Mouse (Mus musculus) brain, embryonic 14.5 days (tissue): Measurements from ENCODE around the gene Itga4. TPM values are rescaled to one million over a fixed set of nuclear protein-coding genes. Genes with fewer than 3 reads are reported as not detected.

ENCODE experiments used
- DNase-seq: peaks from one replicate; pipeline ENCODE4 v3.0.0-alpha.2; 2011; ENCODE audit warnings: low read depth
- CTCF ChIP-seq: fragments of 200-500 bp; IDR thresholded peaks from 2 replicates; pipeline ENCODE4 v1.5.1; 2012; ENCODE audit warnings: inconsistent platforms, mild to moderate bottlenecking, moderate library complexity, borderline replicate concordance; ENCODE audit not compliant: insufficient read depth, insufficient read length; ENCODE audit errors: extremely low read depth
- POLR2A ChIP-seq: fragments of 200-500 bp; IDR thresholded peaks from 2 replicates; pipeline ENCODE4 v1.6.1; 2012; ENCODE audit warnings: mild to moderate bottlenecking, inconsistent platforms, borderline replicate concordance; ENCODE audit not compliant: poor library complexity, insufficient read depth, insufficient read length, severe bottlenecking; ENCODE audit errors: extremely low read depth
- polyA plus RNA-seq: library from polyadenylated mRNA; depleted of rRNA; stranded (reverse); fragments of >200 nt; gene quantifications from 2 replicates; pipeline ENCODE4 v1.2.3, GENCODE M21; 2012

The Itga4 gene
- polyA plus RNA-seq, 1 experiment, result 4.7 TPM

DNA sequence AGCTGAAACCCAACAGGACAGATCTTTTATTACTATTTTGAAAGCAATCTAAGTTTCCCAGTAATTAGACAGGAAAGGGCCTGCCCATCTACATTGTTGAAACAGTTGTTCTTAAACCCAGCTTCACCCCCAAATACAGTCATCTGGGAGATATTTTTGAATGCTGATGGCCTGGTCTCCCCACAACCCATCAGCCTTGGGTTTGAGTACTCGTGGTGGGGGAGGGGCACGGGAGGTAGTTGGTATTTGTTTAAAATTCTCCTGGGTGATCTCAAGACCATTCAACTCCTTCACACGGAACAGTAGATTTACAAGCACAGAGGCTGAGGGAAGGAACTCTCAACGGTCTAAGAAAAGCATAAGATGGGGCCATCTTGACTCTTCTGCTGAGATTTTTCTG is 13.6 kb downstream of the Itga4 start:
- no peak for DNase-seq
- TF ChIP-seq CTCF (no peak), POLR2A (no peak)

DNA sequence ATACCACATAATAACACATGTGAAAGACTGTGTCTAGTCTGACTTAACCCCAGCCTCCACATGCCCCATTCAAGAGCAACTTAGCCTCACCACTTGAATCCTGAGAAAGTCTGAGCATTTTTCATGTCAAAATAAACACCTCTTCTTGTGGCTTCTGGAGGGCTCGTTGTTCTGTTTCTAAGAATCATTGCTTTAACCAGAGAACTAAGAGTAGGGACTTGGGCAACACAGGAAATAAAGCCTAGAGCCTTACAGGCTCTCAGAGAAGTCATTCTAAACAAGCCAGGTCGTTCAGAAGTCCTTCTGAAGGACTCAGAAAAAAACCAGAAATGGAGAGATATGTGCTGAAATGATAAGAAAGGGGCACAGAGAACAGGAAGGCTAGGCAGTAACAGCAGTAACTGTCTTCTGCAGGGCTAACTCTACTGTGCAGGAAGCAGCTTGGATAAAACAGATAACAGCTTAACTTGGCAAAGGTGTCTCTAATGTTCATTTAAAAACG is 14.9 kb downstream of the Itga4 start:
- no peak for DNase-seq
- TF ChIP-seq CTCF (no peak), POLR2A (no peak)

DNA sequence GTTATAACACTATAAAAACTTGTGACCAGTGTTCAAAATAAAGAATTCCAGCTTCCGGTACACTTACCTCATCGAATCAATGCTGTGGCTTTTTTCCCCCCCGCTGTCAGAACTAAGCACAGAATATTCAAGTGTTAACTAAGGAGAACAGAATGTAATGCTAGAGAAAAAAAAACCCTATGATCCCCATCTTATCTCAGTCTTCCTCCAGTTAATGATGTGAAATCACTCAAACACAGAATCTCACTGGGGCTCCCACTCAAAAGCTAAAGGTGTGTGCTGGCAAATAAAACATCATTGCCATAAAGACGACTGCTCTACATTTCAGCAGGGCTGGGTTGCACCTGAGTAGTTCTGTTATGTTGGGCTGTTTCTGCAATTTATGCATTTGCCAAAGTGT is 16.6 kb downstream of the Itga4 start:
- no peak for DNase-seq
- TF ChIP-seq CTCF (no peak), POLR2A (no peak)

DNA sequence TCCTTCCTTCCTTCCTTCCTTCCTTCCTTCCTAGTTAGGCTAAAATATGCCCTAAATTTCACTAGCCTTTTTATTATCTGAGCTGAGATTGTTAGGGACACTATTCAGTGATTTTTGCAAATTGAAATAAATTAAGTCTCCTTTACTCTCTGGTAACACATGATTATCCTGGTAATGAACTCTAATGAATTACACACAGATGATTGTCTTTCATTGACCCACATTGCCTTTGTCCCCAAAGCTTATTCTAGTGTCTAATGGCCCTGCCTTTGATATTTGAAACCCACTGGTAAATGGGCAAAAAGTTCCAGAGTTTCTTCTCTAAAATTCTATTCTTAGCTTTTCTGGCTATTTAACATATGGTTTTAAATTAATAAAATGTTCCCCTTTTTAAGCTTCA is 23.4 kb downstream of the Itga4 start:
- TF ChIP-seq POLR2A (no peak), CTCF (no peak)
- no peak for DNase-seq

DNA sequence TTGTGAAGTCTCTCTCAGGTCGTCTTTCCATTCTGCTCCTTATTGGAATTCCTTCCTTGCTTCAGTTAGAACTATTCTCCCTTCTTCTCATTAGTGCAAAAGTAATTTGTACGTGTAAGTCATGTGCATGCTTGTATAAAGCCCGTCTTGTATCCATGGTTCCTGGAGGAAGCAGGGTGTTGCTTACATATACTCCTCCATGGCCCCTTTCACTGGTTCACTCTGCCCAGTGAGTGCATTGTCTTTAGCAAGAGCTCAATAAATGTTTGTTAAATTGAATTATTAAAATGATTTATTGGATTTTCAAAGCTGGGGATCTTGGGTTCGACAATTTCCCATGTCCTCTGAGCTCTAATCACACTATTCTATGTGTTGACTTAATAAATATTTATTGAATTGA is 29.0 kb downstream of the Itga4 start:
- TF ChIP-seq CTCF (no peak), POLR2A (no peak)
- no peak for DNase-seq

DNA sequence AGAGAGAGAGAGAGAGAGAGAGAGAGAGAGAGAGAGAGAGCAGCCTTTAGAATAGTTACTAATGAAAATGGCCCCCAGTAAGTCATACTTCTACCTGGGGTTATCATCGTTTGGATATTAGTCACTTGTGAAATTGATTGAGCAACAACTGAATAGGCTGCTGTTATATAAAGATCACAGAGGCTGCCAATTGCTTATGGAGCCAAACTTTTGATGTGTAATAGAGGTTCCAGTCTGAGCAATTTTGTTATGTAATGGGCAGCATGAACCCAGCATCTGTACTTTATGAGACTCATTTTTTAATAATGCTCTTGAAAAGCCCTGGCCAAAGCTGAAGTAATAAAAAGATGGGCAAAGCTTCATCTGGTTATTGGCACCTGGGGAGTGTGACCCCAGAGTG is 34.9 kb downstream of the Itga4 start:
- TF ChIP-seq POLR2A (no peak), CTCF (no peak)
- no peak for DNase-seq

DNA sequence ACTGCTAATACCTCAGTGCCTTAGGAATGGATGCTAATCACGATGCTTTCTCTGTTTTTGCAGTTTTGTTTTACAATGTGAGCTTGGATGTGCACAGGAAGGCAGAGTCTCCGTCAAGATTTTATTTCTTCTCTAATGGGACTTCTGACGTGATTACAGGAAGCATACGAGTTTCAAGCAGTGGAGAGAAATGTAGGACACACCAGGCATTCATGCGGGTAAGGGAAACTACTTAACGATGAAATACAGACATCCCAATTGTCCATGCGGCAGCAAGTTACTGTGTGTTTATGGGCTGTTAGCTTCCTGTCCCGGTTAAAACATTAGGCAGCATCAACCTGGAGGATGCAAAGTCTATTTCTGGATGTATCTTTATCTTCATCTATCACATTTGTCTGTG is 36.7 kb downstream of the Itga4 start:
- TF ChIP-seq CTCF (no peak), POLR2A (no peak)
- DNase-seq, result no peak

DNA sequence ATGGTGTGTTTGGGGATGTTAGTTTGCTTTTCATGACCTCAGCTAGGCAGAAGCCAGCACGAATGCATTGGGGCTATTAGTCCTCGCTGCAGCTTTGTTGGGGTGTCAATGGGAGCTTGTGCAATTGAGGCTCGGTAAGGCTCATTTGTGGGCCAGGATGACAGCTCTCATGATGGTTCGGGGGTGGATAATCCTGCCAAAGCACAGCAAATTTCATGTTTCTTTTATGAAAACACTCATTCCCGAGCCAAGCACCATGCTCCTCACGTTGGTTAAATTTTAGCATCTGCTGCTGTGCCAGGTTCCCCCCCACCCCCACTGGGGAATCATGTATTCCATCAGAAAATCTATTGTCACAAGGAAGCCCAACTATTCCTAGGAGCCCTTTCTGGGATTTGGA is 37.2 kb downstream of the Itga4 start:
- peak; percentile 28 for DNase-seq
- TF ChIP-seq CTCF, result no peak
- TF ChIP-seq POLR2A, result no peak

DNA sequence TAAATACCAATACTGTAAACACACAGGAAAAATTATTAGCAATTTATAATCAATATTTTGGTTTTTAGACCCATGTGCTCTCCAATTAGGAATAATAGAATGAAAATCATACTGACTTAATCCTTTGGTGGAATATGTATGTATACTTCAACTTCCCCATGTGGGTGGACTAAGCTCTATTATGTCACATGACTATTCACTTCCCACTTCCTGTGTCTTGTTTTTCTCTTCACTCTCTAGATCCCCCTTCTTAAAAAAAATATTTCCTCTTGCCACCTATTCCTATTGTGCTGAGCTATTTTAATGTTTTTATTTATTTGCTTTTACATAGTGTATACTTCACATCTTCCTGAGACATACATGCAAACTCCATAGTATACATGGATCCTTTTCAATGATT is 47.2 kb downstream of the Itga4 start:
- TF ChIP-seq CTCF (no peak), POLR2A (no peak)
- DNase-seq, result no peak

DNA sequence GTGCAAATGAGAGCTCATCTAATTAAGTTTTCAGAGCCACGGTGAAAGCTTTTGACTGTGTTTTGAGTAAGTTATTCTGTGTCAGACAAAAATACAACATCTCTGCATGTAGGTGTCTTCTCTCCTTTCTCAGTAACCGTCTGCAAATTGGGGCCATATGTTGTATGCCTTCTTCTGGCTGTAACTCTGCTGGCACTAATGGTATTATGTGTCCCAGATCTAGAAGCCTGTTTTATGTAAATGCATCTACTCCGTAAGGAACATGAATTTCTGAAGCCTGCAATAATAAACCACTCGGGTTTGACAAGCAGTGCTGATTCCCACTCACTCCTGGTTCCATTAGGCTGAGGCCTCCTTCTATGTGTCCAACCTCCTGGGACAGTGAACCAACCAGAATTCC is 52.3 kb downstream of the Itga4 start:
- no peak for TF ChIP-seq POLR2A
- TF ChIP-seq CTCF, result no peak

DNA sequence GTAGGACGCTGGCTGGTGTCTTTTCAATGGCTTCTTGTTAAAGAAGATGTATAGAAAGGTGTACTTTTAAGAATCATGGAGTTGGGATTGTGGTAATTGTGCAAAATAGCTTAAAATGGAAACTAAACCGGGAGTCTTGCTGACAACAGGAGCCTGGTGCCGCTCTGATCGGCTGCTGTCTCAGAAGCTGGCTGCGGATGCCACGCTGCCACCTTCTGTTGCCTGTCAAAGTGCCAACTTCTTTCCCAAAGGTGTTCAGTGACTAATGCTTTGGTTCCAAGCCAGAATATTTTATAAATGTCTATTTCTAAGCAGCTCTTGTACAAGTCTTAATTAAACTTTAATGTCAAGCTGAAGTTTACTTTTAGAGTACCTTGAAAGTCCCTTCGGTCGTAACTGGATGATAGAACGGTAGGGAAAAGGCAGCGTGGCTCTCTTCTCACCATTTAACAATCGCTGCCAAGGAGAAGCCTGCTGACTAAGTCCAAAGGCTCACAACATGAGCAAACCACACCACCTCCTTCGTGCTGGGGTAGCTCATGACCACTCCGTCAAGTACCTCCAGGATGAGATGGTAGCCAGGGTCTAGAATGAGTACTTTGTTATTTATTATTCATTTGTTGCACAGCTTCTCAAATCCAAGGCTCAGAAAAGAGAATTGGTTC is 54.4 kb downstream of the Itga4 start:
- TF ChIP-seq CTCF, result no peak

More for the DNA sequence above, 52.3 kb downstream of the Itga4 start:
- DNase-seq, result peak; percentile 75

DNA sequence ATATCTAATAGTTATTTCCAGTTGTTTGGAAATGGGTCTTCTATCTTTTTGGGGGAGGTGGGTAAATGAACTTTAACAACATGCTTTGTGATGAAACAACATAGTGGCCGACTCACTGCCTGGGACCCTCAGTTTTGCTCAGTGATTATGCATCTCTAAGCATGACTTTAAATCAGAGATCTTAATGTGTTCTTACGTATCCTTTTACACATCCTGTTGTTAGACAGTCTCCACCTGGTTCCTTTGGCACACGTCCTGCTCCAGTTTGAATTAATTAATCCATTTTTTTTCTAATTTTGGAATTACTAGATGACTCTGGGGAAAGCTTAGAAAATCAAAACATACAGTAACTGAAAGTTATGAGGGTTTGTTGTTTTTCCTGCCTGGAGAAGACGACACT is 57.3 kb downstream of the Itga4 start:
- no peak for TF ChIP-seq POLR2A
- no peak for TF ChIP-seq CTCF
- DNase-seq, result peak; percentile 67

More for the DNA sequence above, 54.4 kb downstream of the Itga4 start:
- peak; percentile 85 for DNase-seq
